Mouse (Mus musculus) adrenal gland, postnatal 10 days (tissue): ENCODE data around the gene Pramef20. TPM values are rescaled to one million over a fixed set of nuclear protein-coding genes. Genes with fewer than 3 reads are reported as not detected.
"Not testable (repeated sequence)": the region's sequence is repeated elsewhere in the genome, so short reads cannot be mapped to it uniquely, and the experiment has no call there.

Source experiments
- DNase-seq: peaks from one replicate; pipeline ENCODE4 v3.0.0; 2021; ENCODE audit warnings: mixed read lengths
- long read RNA-seq, 2 experiments: library from polyadenylated mRNA; stranded (forward); transcript quantifications; one replicate each; pipeline ENCODE4 v2.0.0; 2021
- total RNA-seq, 2 experiments: library from RNA; stranded (reverse); gene quantifications; 2 replicates each; pipeline ENCODE4 v1.2.3; 2021

Gene Pramef20
- not detected for total RNA-seq
- long read RNA-seq, experiment 1: 0 reads
- long read RNA-seq, experiment 2: 0 reads

- DNase-seq: no peak
Measured at GRCm38 (mm10) chr4:144377911-144378310, at the start of gene Pramef20. Gene Pramef20, minus strand, starts transcription at chr4:144377933.

- no peak for DNase-seq
Measured at GRCm38 (mm10) chr4:144424590-144424989, 46.9 kb upstream of the Pramef20 start.

- DNase-seq: no peak
Measured at GRCm38 (mm10) chr4:144420644-144421043, 42.9 kb upstream of the Pramef20 start.

GRCm38 (mm10) chr4:144408290-144408689 is 30.6 kb upstream of the Pramef20 start, which contains the start of gene Pramef12:
Gene Pramef12, minus strand, starts transcription at chr4:144408464.
- no peak for DNase-seq

- no peak for DNase-seq
Measured at GRCm38 (mm10) chr4:144406261-144406660, 28.5 kb upstream of the Pramef20 start.

GRCm38 (mm10) chr4:144404456-144405086 is 26.8 kb upstream of the Pramef20 start:
- DNase-seq: peak; percentile 13

- no peak for DNase-seq
Measured at GRCm38 (mm10) chr4:144402712-144403111, 25.0 kb upstream of the Pramef20 start.

GRCm38 (mm10) chr4:144396316-144396715 is 18.6 kb upstream of the Pramef20 start:
- DNase-seq: no peak

GRCm38 (mm10) chr4:144357642-144358041 is 20.1 kb downstream of the Pramef20 start, which contains the start of gene Gm13119:
Gene Gm13119, plus strand, starts transcription at chr4:144357942.
- not testable (repeated sequence) for DNase-seq

- DNase-seq: not testable (repeated sequence)
Measured at GRCm38 (mm10) chr4:144335856-144336255, 41.9 kb downstream of the Pramef20 start.

- DNase-seq: not testable (repeated sequence)
Measured at GRCm38 (mm10) chr4:144329949-144330348, 47.8 kb downstream of the Pramef20 start, which contains the start of gene Gm13128. Gene Gm13128, plus strand, starts transcription at chr4:144330249.

Other genes with a start within 250 kb of the Pramef20 start
- not detected for gene Oog3, start 215.3 kb downstream of the Pramef20 start, total RNA-seq
- not detected for gene Oog2, start 187.2 kb downstream of the Pramef20 start, total RNA-seq
- gene C87977, start 164.6 kb downstream of the Pramef20 start, total RNA-seq: not detected
- gene Pramel5, start 97.4 kb downstream of the Pramef20 start, total RNA-seq: not detected
- not detected for gene Gm13128, start 47.7 kb downstream of the Pramef20 start, total RNA-seq
- not detected for gene Gm13119, start 20.0 kb downstream of the Pramef20 start, total RNA-seq
- gene Pramef12, start 30.5 kb upstream of the Pramef20 start, total RNA-seq: under 1 TPM in 1 of 2 experiments, not detected in 1; 0.12 TPM
- not detected for gene 1700012P22Rik, start 60.8 kb upstream of the Pramef20 start, total RNA-seq
- not detected for gene Gm9944, start 75.4 kb upstream of the Pramef20 start, total RNA-seq
- not detected for gene Aadacl3, start 85.8 kb upstream of the Pramef20 start, total RNA-seq
- gene 9430007A20Rik, start 141.9 kb upstream of the Pramef20 start, total RNA-seq: not detected
- not detected for gene Gm13124, start 187.2 kb upstream of the Pramef20 start, total RNA-seq
- gene Aadacl4, start 235.8 kb upstream of the Pramef20 start, total RNA-seq: not detected